Mouse (Mus musculus) heart, postnatal 0 days (tissue): Measurements from ENCODE around the gene Ccdc155.

Source experiments
- CTCF ChIP-seq: IDR thresholded peaks from 2 replicates; pipeline ENCODE4 v1.5.1; 2016; ENCODE audit warnings: antibody characterized with exemption, control low read depth, low read depth
- EP300 ChIP-seq: IDR thresholded peaks from 2 replicates; pipeline ENCODE4 v1.6.1; 2016; ENCODE audit warnings: antibody characterized with exemption, low read depth

DNA sequence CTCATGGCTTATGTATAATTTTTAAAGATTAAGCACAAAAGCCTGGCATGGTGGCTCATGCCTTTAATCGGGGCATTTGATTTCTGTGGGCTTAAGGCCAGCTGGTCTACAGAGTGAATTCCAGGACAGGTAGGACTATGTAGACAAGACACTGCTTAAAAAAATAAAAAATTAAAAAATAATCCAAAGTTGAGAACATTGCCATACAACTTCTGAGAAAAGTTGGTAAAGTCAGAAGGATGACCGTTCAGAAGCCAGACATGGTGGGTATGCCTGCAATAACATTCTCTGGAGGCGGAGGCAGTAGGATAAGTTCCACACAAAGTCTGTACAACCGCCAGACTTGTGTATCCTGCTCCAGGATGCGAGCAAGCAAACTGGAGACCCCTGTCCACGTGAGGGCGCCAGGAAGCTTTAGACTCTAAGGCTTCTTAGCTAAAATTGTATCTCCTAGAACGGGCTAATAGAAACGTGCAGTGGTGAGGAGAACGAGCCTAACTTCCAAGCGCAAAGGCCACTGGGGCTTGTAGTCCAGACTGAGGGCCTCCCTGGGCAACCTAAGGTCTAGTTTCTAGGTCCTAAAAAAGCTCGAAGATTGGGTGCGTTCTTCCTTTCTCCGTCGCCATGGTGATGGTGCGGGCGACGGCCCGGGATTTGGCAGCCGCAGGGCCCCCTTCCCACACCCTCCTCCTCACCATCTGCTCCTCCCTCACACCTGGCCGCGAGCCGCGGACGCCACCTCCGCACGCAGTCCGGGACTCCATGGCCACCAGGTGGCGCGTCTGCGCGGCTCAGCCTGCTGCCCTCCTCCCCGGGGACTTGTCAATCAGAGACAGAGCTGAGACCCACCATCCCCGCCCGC, 42.8 kb downstream of the Ccdc155 start:
- TF ChIP-seq CTCF (peak; percentile 75), EP300 (no peak)
